In the genomic region with DNA sequence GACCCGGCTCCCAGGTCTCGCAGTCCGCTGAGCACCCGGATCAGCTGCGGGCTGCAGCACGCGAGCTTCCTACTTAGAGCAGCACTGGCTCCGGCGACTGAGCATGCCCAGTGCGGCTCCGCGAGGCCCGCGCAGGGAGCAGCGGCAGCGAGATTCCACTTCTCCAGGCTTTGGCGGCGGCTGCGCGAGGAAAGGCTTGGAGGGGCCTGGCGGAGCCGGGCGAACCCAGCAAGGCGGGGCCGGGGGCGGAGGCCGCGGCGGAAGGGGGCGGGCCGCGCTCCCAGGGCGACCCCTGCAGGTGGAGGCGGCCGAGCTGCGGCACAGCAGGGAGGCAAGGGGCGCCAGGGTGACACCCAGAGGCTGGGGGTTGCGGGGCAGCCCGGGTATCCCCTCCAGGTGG, we compare ENCODE assay signal across 8 mouse cellular contexts. TPM values are rescaled to one million over a fixed set of nuclear protein-coding genes. Genes with fewer than 3 reads are reported as not detected.
DNase-seq lines count a peak whose midpoint lies in the region; ATAC-seq and TF ChIP-seq lines count a peak whose summit lies in the region.

A gene (minus strand): TSS at position 188 of the 400 bp plus-strand sequence.

- peak within 1 kb of the TSS; percentile 75 for H3K4me2 ChIP-seq in lung, embryonic 15.5 days

- TF ChIP-seq POLR2A in cerebellum, adult 2 months (IDR thresholded peaks at IDR 0.05; ENCODE audit: borderline replicate concordance, insufficient read depth, low read length), result peak; percentile 70

- H3K36me3 ChIP-seq in ES-E14 (ENCODE audit: control insufficient read depth, insufficient read depth, low read length, poor library complexity, severe bottlenecking), result no peaks in the 10 kb centered on the region
- no peaks in the 10 kb centered on the region for H3K36me3 ChIP-seq in hindbrain, embryonic 10.5 days
- H3K36me3 ChIP-seq in lung, embryonic 15.5 days, result no peaks in the 10 kb centered on the region

- peaks cover 2% of the 10 kb centered on the region; the same call in 1 of the 2 replicates for H3K9me3 ChIP-seq in ES-E14 (ENCODE audit: control insufficient read depth, insufficient read depth, low read depth, low read length)
- H3K9me3 ChIP-seq in hindbrain, embryonic 10.5 days, result no peaks in the 10 kb centered on the region
- H3K9me3 ChIP-seq in lung, embryonic 15.5 days, result no peaks in the 10 kb centered on the region

- H3K27me3 ChIP-seq in cerebellum, adult 2 months (ENCODE audit: control insufficient read depth, insufficient read depth, low read length), result no peaks in the 10 kb centered on the region
- peaks cover 12% of the 10 kb centered on the region; the same call in 1 of the 2 replicates for H3K27me3 ChIP-seq in hindbrain, embryonic 10.5 days (ENCODE audit: insufficient read depth, poor library complexity, severe bottlenecking)
- H3K27me3 ChIP-seq in lung, embryonic 15.5 days, result no peaks in the 10 kb centered on the region

- peak; percentile 53; the same call in 1 of the 2 replicates for TF ChIP-seq CTCF in cerebellum, adult 2 months (IDR thresholded peaks at IDR 0.05; ENCODE audit: borderline replicate concordance, insufficient read depth, low read depth, low read length)

- H3K4me3 ChIP-seq in ES-E14 (ENCODE audit: insufficient read depth in 1 of 2, low read depth in 1 of 2, low read length in 2 of 2, poor library complexity in 1 of 2, severe bottlenecking in 1 of 2), result peak within 1 kb of the TSS; percentile 77 to 80
- H3K4me3 ChIP-seq in cerebellum, adult 2 months (replicated peaks; ENCODE audit: insufficient read depth, low read depth, low read length), result peak within 1 kb of the TSS; percentile 67
- peak within 1 kb of the TSS; percentile 77 for H3K4me3 ChIP-seq in hindbrain, embryonic 10.5 days
- H3K4me3 ChIP-seq in lung, embryonic 15.5 days, result peak within 1 kb of the TSS; percentile 88

- peak; percentile 85 for DNase-seq in ES-E14 (ENCODE audit: low read depth, low spot score)
- DNase-seq in cerebellum, adult 2 months, result peak; percentile 95
- DNase-seq in frontal cortex, adult 2 months (ENCODE audit: extremely low spot score in 1 of 2, low spot score in 1 of 2), result peak; percentile 91 to 96
- DNase-seq in hindbrain, embryonic 10.5 days (ENCODE audit: low spot score), result peak; percentile 96
- peak; percentile 80 for DNase-seq in layer of hippocampus, adult 9-10 months (ENCODE audit: low spot score)
- DNase-seq in ovary, postnatal 10 days (ENCODE audit: low spot score), result peak; percentile 96
- DNase-seq in thymus, postnatal 0 days (ENCODE audit: low spot score), result peak; percentile 86

- peak within 1 kb of the TSS; percentile 17 for H3K27ac ChIP-seq in ES-E14 (ENCODE audit: insufficient read depth, low read depth, low read length, poor library complexity, severe bottlenecking)
- peak within 1 kb of the TSS; percentile 82 for H3K27ac ChIP-seq in cerebellum, adult 2 months (ENCODE audit: insufficient read depth, low read length)
- peak within 1 kb of the TSS; percentile 97 for H3K27ac ChIP-seq in hindbrain, embryonic 10.5 days
- peak within 1 kb of the TSS; percentile 99 for H3K27ac ChIP-seq in lung, embryonic 15.5 days

- peak within 1 kb of the TSS; percentile 85 for H3K9ac ChIP-seq in ES-E14 (ENCODE audit: insufficient read depth, low read depth, low read length, poor library complexity, severe bottlenecking)
- H3K9ac ChIP-seq in lung, embryonic 15.5 days, result peak within 1 kb of the TSS; percentile 94

- H3K4me1 ChIP-seq in ES-E14 (ENCODE audit: control insufficient read depth in 2 of 2, insufficient read depth in 2 of 2, low read length in 2 of 2, poor library complexity in 1 of 2), result no peaks in the 10 kb centered on the region; a peak in 1 of 4 replicates
- H3K4me1 ChIP-seq in cerebellum, adult 2 months (ENCODE audit: control insufficient read depth, insufficient read depth, low read length), result peaks cover 13% of the 10 kb centered on the region; the same call in 1 of the 2 replicates
- H3K4me1 ChIP-seq in hindbrain, embryonic 10.5 days (replicated peaks), result peaks cover 60% of the 10 kb centered on the region
- peaks cover 53% of the 10 kb centered on the region for H3K4me1 ChIP-seq in lung, embryonic 15.5 days

- WGBS in cerebellum, adult 2 months, result 2% methylated on average over 39 of the region's 39 CpGs
- under 1% methylated on average over 39 of the region's 39 CpGs for WGBS in hindbrain, embryonic 10.5 days
- WGBS in lung, embryonic 15.5 days, result under 1% methylated on average over 39 of the region's 39 CpGs

- in situ Hi-C loops in ES-E14 (cut with MboI; ENCODE audit: low sequenced_read_pairs in 2 of 2, unreplicated experiment in 2 of 2), result no loop called here

- ATAC-seq in lung, embryonic 15.5 days (ENCODE audit: borderline replicate concordance, extremely low read depth, low FRiP score, low TSS enrichment), result peak; percentile 96

TF ChIP-seq in ES-E14, 5 proteins besides CTCF, POLR2A, EP300 and RAD21:
- TF ChIP-seq MAFK (IDR thresholded peaks at IDR 0.05; ENCODE audit: insufficient read depth, low read depth, low read length) (no peak), HCFC1 (IDR thresholded peaks at IDR 0.05; ENCODE audit: borderline replicate concordance, insufficient read depth, low read length) (peak; percentile 35; the same call in 1 of the 2 replicates), ZC3H11A (IDR thresholded peaks at IDR 0.05; ENCODE audit: borderline replicate concordance, low read depth, low read length) (0 out of 2 replicates have a peak, but pooled peaks have one; percentile 21), CHD2 (IDR thresholded peaks at IDR 0.05; ENCODE audit: low read depth, low read length) (no peak), ZNF384 (IDR thresholded peaks at IDR 0.05; ENCODE audit: low read depth, low read length) (no peak)

RNA-seq across cellular contexts. Expression of the gene that starts here (rescaled TPM):
- total RNA-seq in ES-E14 (2012; rRNA removed), result 15.3 and 16.3 TPM in 2 replicates
- 34.7 and 36.1 TPM in 2 replicates for polyA plus RNA-seq in cerebellum, adult 2 months (2012; rRNA removed)
- polyA plus RNA-seq in frontal cortex, adult 2 months (2012; rRNA removed), result 20.8 and 22.9 TPM in 2 replicates
- 28.2 and 44.4 TPM in 2 replicates for polyA plus RNA-seq in hindbrain, embryonic 10.5 days (2016; fragmentation: Nextera tagmentation; extraction: Ambion mirVana)
- polyA plus RNA-seq in lung, embryonic 15.5 days (2015; fragmentation: Nextera tagmentation; extraction: Ambion mirVana), result 44.0 and 49.8 TPM in 2 replicates
- polyA plus RNA-seq in thymus, postnatal 0 days (2015; fragmentation: Nextera tagmentation; extraction: Ambion mirVana), result 7.3 and 10.6 TPM in 2 replicates

Comparison
In these comparisons a context has a peak if more than half of its experiments do, and no peak if none do; other contexts are left out.
1. Peak in every context shown above with its lines: DNase-seq, ATAC-seq, H3K4me3 ChIP-seq and H3K27ac ChIP-seq.
2. H3K27ac ChIP-seq: peak in every context shown above with its lines; median percentile 99 in lung, embryonic 15.5 days; 97 in hindbrain, embryonic 10.5 days; 82 in cerebellum, adult 2 months; 17 in ES-E14.